Mouse (Mus musculus) forebrain, embryonic 14.5 days (tissue): ENCODE measurements around the gene Fkbpl. TPM values are rescaled to one million over a fixed set of nuclear protein-coding genes. Genes with fewer than 3 reads are reported as not detected.
A peak's percentile ranks its signal among the peaks of the same experiment; 100 is the strongest.

ENCODE experiments used
- ATAC-seq: fragments of 200-750 bp; cut with Nextera tagmentation; 2 replicates; pipeline ENCODE4 v1.8.0; 2017; ENCODE audit warnings: mild to moderate bottlenecking, moderate library complexity
- DNase-seq: peaks from one replicate; pipeline ENCODE4 v3.0.0-alpha.2; 2015; ENCODE audit warnings: low spot score
- H3K27ac ChIP-seq: fragments of 300-500 bp; sonication (generic); 2 replicates; pipeline ENCODE4 v1.5.1; 2014; ENCODE audit warnings: low read depth, mild to moderate bottlenecking, control low read depth, low read length, moderate library complexity
- H3K27me3 ChIP-seq: fragments of 300-500 bp; sonication (generic); replicated peaks from 2 replicates; pipeline ENCODE4 v1.6.1; 2014; ENCODE audit warnings: low read length, control low read depth, mixed read lengths; ENCODE audit not compliant: control insufficient read depth, insufficient read depth
- H3K36me3 ChIP-seq: fragments of 300-500 bp; sonication (generic); 2 replicates; pipeline ENCODE4 v1.6.1; 2014; ENCODE audit warnings: low read length, control low read depth; ENCODE audit not compliant: control insufficient read depth, insufficient read depth
- H3K4me1 ChIP-seq: fragments of 300-500 bp; sonication (generic); 2 replicates; pipeline ENCODE4 v1.6.1; 2014; ENCODE audit warnings: antibody characterized with exemption, low read length, control low read depth; ENCODE audit not compliant: control insufficient read depth, insufficient read depth
- H3K4me2 ChIP-seq: fragments of 300-500 bp; sonication (generic); 2 replicates; pipeline ENCODE4 v1.6.1; 2014; ENCODE audit warnings: mild to moderate bottlenecking, control low read depth, low read length
- H3K4me3 ChIP-seq: fragments of 300-500 bp; sonication (generic); 2 replicates; pipeline ENCODE4 v1.5.1; 2014; ENCODE audit warnings: low read depth, low read length, control low read depth
- H3K9ac ChIP-seq: fragments of 300-500 bp; sonication (generic); 2 replicates; pipeline ENCODE4 v1.6.1; 2014; ENCODE audit warnings: mild to moderate bottlenecking, low read length, control low read depth, moderate library complexity
- H3K9me3 ChIP-seq: fragments of 300-500 bp; sonication (generic); replicated peaks from 2 replicates; pipeline ENCODE4 v1.6.1; 2016; ENCODE audit warnings: low read length, control low read depth, mixed read lengths; ENCODE audit not compliant: control insufficient read depth
- WGBS: fragments of 180-500 bp; shearing (Covaris S2); extraction: QIAGEN DNeasy Blood & Tissue Kit; methylation state at CpG from one replicate; pipeline ENCODE4 v1.1.7; 2014; 5-methylcytosine and 5-hydroxymethylcytosine counted together
- polyA plus RNA-seq: library from polyadenylated mRNA; unstranded; fragments of >200 nt; fragmentation: Nextera tagmentation; extraction: Ambion mirVana; gene quantifications from 2 replicates; pipeline ENCODE4 v1.2.1, GENCODE M21; 2014

Fkbpl gene
- polyA plus RNA-seq, 1 experiment from 2014 or later = 12.6 TPM

GRCm38 (mm10) chr17:34650781-34651180, 6.2 kb downstream of the Fkbpl start:
- no peak for ATAC-seq
- peaks cover 63% of the 10 kb centered on the region for H3K36me3 ChIP-seq
- H3K4me1 ChIP-seq = peaks cover 7% of the 10 kb centered on the region
- DNase-seq = no peak
- H3K9me3 ChIP-seq = no peaks in the 10 kb centered on the region
- 90% methylated on average over 14 of the region's 14 CpGs for WGBS
- no peak overlapping the region for H3K4me3 ChIP-seq
- H3K9ac ChIP-seq = no peak overlapping the region
- H3K27ac ChIP-seq = no peak overlapping the region
- no peak overlapping the region for H3K4me2 ChIP-seq
- no peaks in the 10 kb centered on the region for H3K27me3 ChIP-seq

- H3K9ac ChIP-seq = no peak overlapping the region
- WGBS = 45% methylated on average over 19 of the region's 19 CpGs
- no peak for ATAC-seq
- H3K4me1 ChIP-seq = peaks cover 7% of the 10 kb centered on the region
- no peak overlapping the region for H3K4me2 ChIP-seq
- H3K9me3 ChIP-seq = no peaks in the 10 kb centered on the region
- no peak overlapping the region for H3K4me3 ChIP-seq
- peaks cover 63% of the 10 kb centered on the region for H3K36me3 ChIP-seq
- H3K27ac ChIP-seq = no peak overlapping the region
- H3K27me3 ChIP-seq = no peaks in the 10 kb centered on the region
- no peak for DNase-seq
Measured at GRCm38 (mm10) chr17:34651507-34652221, 7.1 kb downstream of the Fkbpl start.

GRCm38 (mm10) chr17:34652546-34652945, 8.0 kb downstream of the Fkbpl start:
- Histone ChIP-seq H3K4me1 (peaks cover 7% of the 10 kb centered on the region), H3K9me3 (no peaks in the 10 kb centered on the region), H3K9ac (no peak overlapping the region), H3K27me3 (no peaks in the 10 kb centered on the region), H3K36me3 (peaks cover 63% of the 10 kb centered on the region), H3K4me2 (no peak overlapping the region), H3K4me3 (no peak overlapping the region), H3K27ac (no peak overlapping the region)
- WGBS = 89% methylated on average over 10 of the region's 10 CpGs
- no peak for DNase-seq
- ATAC-seq = no peak

- H3K27ac ChIP-seq = no peak overlapping the region
- peaks cover 63% of the 10 kb centered on the region for H3K36me3 ChIP-seq
- H3K4me3 ChIP-seq = no peak overlapping the region
- ATAC-seq = no peak
- no peaks in the 10 kb centered on the region for H3K9me3 ChIP-seq
- WGBS = 91% methylated on average over 8 of the region's 8 CpGs
- no peaks in the 10 kb centered on the region for H3K27me3 ChIP-seq
- H3K9ac ChIP-seq = no peak overlapping the region
- peaks cover 2% of the 10 kb centered on the region for H3K4me1 ChIP-seq
- no peak for DNase-seq
- H3K4me2 ChIP-seq = no peak overlapping the region
Measured at GRCm38 (mm10) chr17:34652985-34653384, 8.4 kb downstream of the Fkbpl start.

GRCm38 (mm10) chr17:34653746-34654285, 9.3 kb downstream of the Fkbpl start:
- ATAC-seq (0 out of 2 replicates have a peak, but pooled peaks have one; percentile 4), DNase-seq (peak; percentile 66)
- Histone ChIP-seq H3K36me3 (peaks cover 63% of the 10 kb centered on the region), H3K4me1 (no peaks in the 10 kb centered on the region), H3K4me2 (no peak overlapping the region), H3K9me3 (no peaks in the 10 kb centered on the region), H3K27me3 (no peaks in the 10 kb centered on the region), H3K4me3 (no peak overlapping the region), H3K9ac (no peak overlapping the region), H3K27ac (no peak overlapping the region)
- 62% methylated on average over 9 of the region's 9 CpGs for WGBS

GRCm38 (mm10) chr17:34654392-34654791, 9.8 kb downstream of the Fkbpl start:
- ATAC-seq = 0 out of 2 replicates have a peak, but pooled peaks have one; percentile 3
- Histone ChIP-seq H3K27me3 (0 out of 2 replicates have a peak, but pooled peaks cover 5% of the 10 kb centered on the region), H3K9ac (no peak overlapping the region), H3K4me2 (no peak overlapping the region), H3K36me3 (peaks cover 57% of the 10 kb centered on the region), H3K27ac (no peak overlapping the region), H3K4me1 (no peaks in the 10 kb centered on the region), H3K4me3 (no peak overlapping the region), H3K9me3 (no peaks in the 10 kb centered on the region)
- DNase-seq = no peak
- WGBS = 93% methylated on average over 13 of the region's 13 CpGs

- Histone ChIP-seq H3K4me1 (no peaks in the 10 kb centered on the region), H3K9ac (no peak overlapping the region), H3K36me3 (peaks cover 50% of the 10 kb centered on the region), H3K9me3 (no peaks in the 10 kb centered on the region), H3K27me3 (peaks cover 8% of the 10 kb centered on the region; the same call in 1 of the 2 replicates), H3K27ac (no peak overlapping the region), H3K4me2 (no peak overlapping the region), H3K4me3 (no peak overlapping the region)
- 89% methylated on average over 7 of the region's 7 CpGs for WGBS
- DNase-seq (no peak), ATAC-seq (no peak)
Measured at GRCm38 (mm10) chr17:34655160-34655559, 10.6 kb downstream of the Fkbpl start.

- peak; percentile 25 for DNase-seq
- H3K27ac ChIP-seq = no peak overlapping the region
- no peak overlapping the region for H3K4me2 ChIP-seq
- no peak overlapping the region for H3K4me3 ChIP-seq
- no peaks in the 10 kb centered on the region for H3K4me1 ChIP-seq
- H3K27me3 ChIP-seq = peaks cover 12% of the 10 kb centered on the region; the same call in 1 of the 2 replicates
- H3K9me3 ChIP-seq = no peaks in the 10 kb centered on the region
- H3K9ac ChIP-seq = no peak overlapping the region
- ATAC-seq = 0 out of 2 replicates have a peak, but pooled peaks have one; percentile 16
- WGBS = 68% methylated on average over 4 of the region's 4 CpGs
- peaks cover 46% of the 10 kb centered on the region for H3K36me3 ChIP-seq
Measured at GRCm38 (mm10) chr17:34655581-34655991, 11.0 kb downstream of the Fkbpl start.

- Histone ChIP-seq H3K9me3 (no peaks in the 10 kb centered on the region), H3K9ac (no peak overlapping the region), H3K4me1 (no peaks in the 10 kb centered on the region; the same call in 1 of the 2 replicates), H3K4me2 (no peak overlapping the region), H3K4me3 (no peak overlapping the region), H3K27ac (no peak overlapping the region), H3K36me3 (peaks cover 35% of the 10 kb centered on the region), H3K27me3 (peaks cover 19% of the 10 kb centered on the region; the same call in 1 of the 2 replicates)
- no peak for ATAC-seq
- WGBS = 45% methylated on average over 8 of the region's 8 CpGs
- no peak for DNase-seq
Measured at GRCm38 (mm10) chr17:34656666-34657065, 12.1 kb downstream of the Fkbpl start.
